Mouse (Mus musculus) embryo, embryonic 10.5 days (tissue): ENCODE data around the gene Nfkbid.
A peak's percentile ranks its signal among the peaks of the same experiment; 100 is the strongest.

Experiments used
- DNase-seq: peaks from one replicate; pipeline ENCODE4 v3.0.0-alpha.2; 2015; ENCODE audit warnings: low spot score

Nfkbid gene

GRCm38 (mm10) chr7:30429327-30429726 is 7.8 kb downstream of the Nfkbid start:
- DNase-seq, result no peak

GRCm38 (mm10) chr7:30430191-30430590 is 8.7 kb downstream of the Nfkbid start:
- DNase-seq, result no peak

GRCm38 (mm10) chr7:30431793-30432192 is 10.3 kb downstream of the Nfkbid start:
- DNase-seq, result peak; percentile 75

GRCm38 (mm10) chr7:30434238-30434637 is 12.7 kb downstream of the Nfkbid start:
- peak; percentile 71 for DNase-seq

GRCm38 (mm10) chr7:30434701-30435100 is 13.2 kb downstream of the Nfkbid start:
- DNase-seq, result no peak

- no peak for DNase-seq
Measured at GRCm38 (mm10) chr7:30435156-30435555, 13.6 kb downstream of the Nfkbid start.

GRCm38 (mm10) chr7:30436879-30437278 is 15.3 kb downstream of the Nfkbid start:
- no peak for DNase-seq

GRCm38 (mm10) chr7:30439734-30440133 is 18.2 kb downstream of the Nfkbid start:
- no peak for DNase-seq

- peak; percentile 63 for DNase-seq
Measured at GRCm38 (mm10) chr7:30440697-30441096, 19.2 kb downstream of the Nfkbid start.

GRCm38 (mm10) chr7:30443696-30444095 is 22.2 kb downstream of the Nfkbid start:
- DNase-seq, result peak; percentile 51

- DNase-seq, result peak; percentile 78
Measured at GRCm38 (mm10) chr7:30444154-30444970, 22.8 kb downstream of the Nfkbid start.

GRCm38 (mm10) chr7:30444971-30445751 is 23.6 kb downstream of the Nfkbid start, which contains the start of gene Aplp1:
Aplp1 (minus strand) TSS chr7:30445535.
- DNase-seq, result peak; percentile 79

GRCm38 (mm10) chr7:30450241-30450640 is 28.7 kb downstream of the Nfkbid start:
- DNase-seq, result no peak

- DNase-seq, result no peak
Measured at GRCm38 (mm10) chr7:30453327-30453726, 31.8 kb downstream of the Nfkbid start.

- DNase-seq, result no peak
Measured at GRCm38 (mm10) chr7:30453766-30454165, 32.2 kb downstream of the Nfkbid start.

- no peak for DNase-seq
Measured at GRCm38 (mm10) chr7:30454259-30454658, 32.7 kb downstream of the Nfkbid start.

GRCm38 (mm10) chr7:30456487-30456886 is 35.0 kb downstream of the Nfkbid start:
- no peak for DNase-seq

GRCm38 (mm10) chr7:30456911-30457628 is 35.5 kb downstream of the Nfkbid start:
- no peak for DNase-seq

GRCm38 (mm10) chr7:30457629-30458330 is 36.2 kb downstream of the Nfkbid start, which contains the start of the genes Kirrel2 and Nphs1:
Kirrel2 (minus strand) TSS chr7:30457690.
Nphs1 (plus strand) TSS chr7:30458315.
- DNase-seq, result peak; percentile 56

- no peak for DNase-seq
Measured at GRCm38 (mm10) chr7:30459484-30459883, 38.0 kb downstream of the Nfkbid start.

GRCm38 (mm10) chr7:30463568-30463967 is 42.0 kb downstream of the Nfkbid start:
- DNase-seq, result no peak

- DNase-seq, result no peak
Measured at GRCm38 (mm10) chr7:30463996-30464395, 42.5 kb downstream of the Nfkbid start.
